Mouse (Mus musculus) midbrain, embryonic 10.5 days (tissue): ENCODE results near the gene Zbbx. TPM values are rescaled to one million over a fixed set of nuclear protein-coding genes. Genes with fewer than 3 reads are reported as not detected.

Experiments used
- DNase-seq: peaks from one replicate; pipeline ENCODE4 v3.0.0-alpha.2; 2017; ENCODE audit warnings: low spot score
- H3K27ac ChIP-seq: fragments of 300-500 bp; sonication (generic); replicated peaks from 2 replicates; pipeline ENCODE4 v1.5.1; 2016; ENCODE audit warnings: mild to moderate bottlenecking
- H3K27me3 ChIP-seq: fragments of 300-500 bp; sonication (generic); 2 replicates; pipeline ENCODE4 v1.6.1; 2016; ENCODE audit warnings: low read depth, mild to moderate bottlenecking; ENCODE audit not compliant: poor library complexity, severe bottlenecking
- H3K36me3 ChIP-seq: fragments of 300-500 bp; sonication (generic); 2 replicates; pipeline ENCODE4 v1.6.1; 2016; ENCODE audit warnings: mild to moderate bottlenecking, moderate library complexity
- H3K4me1 ChIP-seq: fragments of 300-500 bp; sonication (generic); 2 replicates; pipeline ENCODE4 v1.6.1; 2016
- H3K4me3 ChIP-seq: fragments of 300-500 bp; sonication (generic); 2 replicates; pipeline ENCODE4 v1.5.1; 2016; ENCODE audit warnings: mild to moderate bottlenecking, moderate library complexity
- H3K9me3 ChIP-seq: fragments of 300-500 bp; sonication (generic); replicated peaks from 2 replicates; pipeline ENCODE4 v1.6.1; 2016; ENCODE audit warnings: mild to moderate bottlenecking
- WGBS: fragments of 180-500 bp; shearing (Covaris S2); methylation state at CpG from one replicate; pipeline ENCODE4 v1.1.7; 2016; 5-methylcytosine and 5-hydroxymethylcytosine counted together
- polyA plus RNA-seq: library from polyadenylated mRNA; unstranded; fragments of >200 nt; fragmentation: Nextera tagmentation; extraction: Ambion mirVana; gene quantifications from 2 replicates; pipeline ENCODE4 v1.2.1, GENCODE M21; 2016

Gene Zbbx
- polyA plus RNA-seq = not detected in 2 replicates

DNA sequence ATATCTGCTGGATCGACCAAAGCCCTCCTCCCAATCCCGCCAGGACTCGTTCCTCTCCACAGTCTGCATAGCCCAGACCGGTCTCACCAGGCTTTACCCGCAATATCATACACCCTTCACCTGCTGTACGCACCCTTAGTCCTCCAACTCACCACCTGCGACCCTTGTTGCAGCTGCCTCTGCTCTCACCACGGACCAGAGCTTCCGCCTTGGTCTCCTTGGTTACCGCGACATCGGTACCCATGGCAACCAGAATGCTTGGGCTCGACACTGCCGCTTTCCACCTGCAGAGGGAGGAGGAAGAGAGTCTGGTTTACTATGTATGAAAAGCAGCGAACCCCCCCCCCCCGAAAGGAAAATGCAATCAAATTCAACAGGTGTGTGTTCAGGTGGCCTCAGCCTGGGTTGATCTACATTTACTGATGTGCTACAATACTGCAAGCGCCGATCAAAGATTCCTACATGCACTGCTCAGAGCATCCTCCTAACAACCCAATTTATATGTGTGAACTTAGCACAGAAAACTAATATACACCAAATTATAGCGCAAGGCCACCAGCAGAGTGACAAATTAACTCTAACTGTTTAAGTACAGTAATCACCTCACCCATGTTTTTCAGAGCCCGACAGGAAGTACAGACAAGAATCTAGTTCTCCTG is at the start of gene Zbbx:
TSS of gene Zbbx (minus strand) at position 197 of the 659 bp plus-strand sequence.
- H3K27ac ChIP-seq = no peak within 1 kb of the TSS
- no peaks in the 10 kb centered on the region for H3K9me3 ChIP-seq
- peaks cover 6% of the 10 kb centered on the region for H3K4me1 ChIP-seq
- 19% methylated on average over 20 of the region's 20 CpGs for WGBS
- no peaks in the 10 kb centered on the region for H3K27me3 ChIP-seq
- H3K4me3 ChIP-seq = peak within 1 kb of the TSS; percentile 51
- DNase-seq = peak; percentile 81
- no peaks in the 10 kb centered on the region for H3K36me3 ChIP-seq

DNA sequence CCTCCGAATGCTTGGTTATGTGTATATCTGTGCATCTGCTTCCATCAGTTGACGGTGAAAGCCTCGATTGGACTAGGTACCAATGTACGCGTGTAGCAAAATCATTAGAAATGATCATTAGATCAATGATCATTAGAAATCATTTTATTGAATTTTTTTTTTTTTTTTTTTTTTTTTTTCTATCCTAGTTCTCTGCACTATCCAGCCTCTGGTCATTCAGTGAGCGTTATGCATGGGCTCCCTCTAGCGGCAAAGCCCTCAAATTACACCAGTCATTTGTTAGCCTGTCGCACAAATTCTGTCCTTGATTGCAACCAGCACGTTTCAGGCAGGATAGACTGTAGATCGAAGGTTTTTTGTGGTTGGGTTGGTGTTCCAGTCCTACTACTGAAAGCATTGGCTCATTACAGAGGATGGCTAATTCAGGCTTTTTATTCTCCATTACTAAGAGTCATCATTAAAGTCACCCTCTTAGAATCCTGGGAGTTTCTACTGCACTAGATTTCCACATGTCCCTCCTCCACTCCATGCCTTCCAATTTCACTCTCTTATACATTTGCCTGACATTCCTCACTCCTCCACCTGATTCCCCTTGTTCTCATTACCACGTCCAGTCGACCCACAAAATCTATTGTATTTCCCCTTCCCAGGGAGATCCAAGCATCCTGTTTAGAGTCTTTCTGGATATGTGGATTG is 38.1 kb upstream of the Zbbx start:
- 41% methylated on average over 12 of the region's 12 CpGs for WGBS
- no peaks in the 10 kb centered on the region for H3K27me3 ChIP-seq
- peak; percentile 56 for DNase-seq
- no peaks in the 10 kb centered on the region for H3K4me1 ChIP-seq
- no peak overlapping the region for H3K27ac ChIP-seq
- no peak overlapping the region for H3K4me3 ChIP-seq
- no peaks in the 10 kb centered on the region for H3K9me3 ChIP-seq
- no peaks in the 10 kb centered on the region for H3K36me3 ChIP-seq

DNA sequence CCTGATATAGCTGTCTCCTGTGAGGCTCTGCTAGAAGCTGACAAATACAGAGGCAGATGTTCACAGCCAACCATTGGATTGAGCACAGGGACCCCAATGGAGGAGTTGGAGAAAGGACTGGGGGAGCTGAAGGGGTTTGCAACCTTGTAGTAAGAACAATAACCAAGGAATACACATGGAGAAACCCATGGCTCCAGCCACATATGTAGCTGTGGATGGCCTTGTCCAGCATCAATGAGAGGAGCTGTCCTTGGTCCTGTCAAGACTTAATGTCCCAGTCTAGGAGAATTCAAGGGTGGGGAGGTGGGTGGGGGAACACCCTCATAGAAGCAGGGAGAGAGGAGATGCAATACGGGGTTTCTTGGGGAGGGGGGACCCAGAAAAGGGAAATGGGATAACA is 17.8 kb upstream of the Zbbx start:
- Histone ChIP-seq H3K4me1 (no peaks in the 10 kb centered on the region), H3K27ac (no peak overlapping the region), H3K27me3 (no peaks in the 10 kb centered on the region), H3K4me3 (no peak overlapping the region), H3K36me3 (no peaks in the 10 kb centered on the region), H3K9me3 (no peaks in the 10 kb centered on the region)
- WGBS = 84% methylated on average over 1 of the region's 1 CpGs
- DNase-seq = no peak

DNA sequence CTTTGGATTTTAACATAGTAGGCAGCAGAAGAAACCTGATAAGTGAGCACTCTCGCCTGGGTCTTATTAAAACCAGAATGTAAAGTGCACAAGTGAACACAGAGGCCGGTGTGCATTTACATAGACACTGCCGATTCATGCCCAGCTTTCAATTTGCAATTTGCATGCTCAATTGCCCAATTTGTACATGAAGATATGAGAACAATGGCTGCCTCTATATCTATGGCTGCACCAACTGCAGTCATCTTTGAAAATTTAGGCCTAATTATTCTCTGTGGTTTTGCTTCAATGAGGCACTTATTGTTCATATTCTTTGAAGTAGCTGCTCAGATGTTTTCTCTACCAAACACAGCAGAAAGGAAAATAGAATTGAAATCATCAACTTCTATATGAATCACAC is 23.0 kb downstream of the Zbbx start:
- no peaks in the 10 kb centered on the region for H3K9me3 ChIP-seq
- no peak overlapping the region for H3K27ac ChIP-seq

DNA sequence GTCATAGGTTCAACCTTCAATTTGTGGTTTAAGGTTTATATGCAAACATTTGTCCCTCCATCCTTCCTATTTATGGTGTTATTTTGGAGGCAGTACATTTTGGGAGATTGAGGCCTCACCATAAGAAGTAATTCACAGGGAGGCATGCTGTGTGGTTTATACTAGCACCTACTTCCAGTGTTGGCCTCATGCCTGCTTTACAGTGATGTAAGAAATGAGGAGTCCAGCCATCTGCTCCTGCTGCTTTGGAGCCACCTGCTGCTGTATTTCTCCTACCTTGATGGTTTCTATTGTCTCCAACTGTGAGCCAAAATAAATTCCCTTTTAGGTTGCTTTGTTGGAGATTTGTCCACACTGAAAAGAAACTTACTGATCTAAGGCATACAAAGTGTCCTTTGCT is 60.0 kb downstream of the Zbbx start:
- no peak for DNase-seq
- no peaks in the 10 kb centered on the region for H3K9me3 ChIP-seq

More for the DNA sequence above, 23.0 kb downstream of the Zbbx start:
- DNase-seq = no peak
- no peaks in the 10 kb centered on the region for H3K27me3 ChIP-seq
- 79% methylated on average over 3 of the region's 3 CpGs for WGBS
- no peaks in the 10 kb centered on the region for H3K4me1 ChIP-seq
- H3K4me3 ChIP-seq = no peak overlapping the region
- no peaks in the 10 kb centered on the region for H3K36me3 ChIP-seq

DNA sequence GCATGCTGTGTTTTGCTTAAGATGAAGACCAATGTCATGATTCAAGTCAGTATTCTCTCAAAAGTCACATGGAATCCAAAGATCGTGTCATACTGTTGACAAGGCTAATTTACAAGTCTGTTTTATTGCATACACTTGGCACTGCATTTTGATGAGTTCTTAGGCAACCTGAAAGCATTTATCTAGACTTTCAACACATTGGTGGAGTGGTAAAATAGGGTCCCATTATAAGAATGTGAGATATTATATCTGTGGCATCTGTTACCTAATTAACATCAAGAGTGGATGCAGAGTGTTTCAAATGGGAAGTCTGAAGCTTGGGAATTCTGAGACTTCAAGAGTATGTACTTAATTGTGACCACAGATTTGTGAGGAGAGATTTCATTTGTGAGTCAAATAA is 79.1 kb downstream of the Zbbx start:
- no peaks in the 10 kb centered on the region for H3K4me1 ChIP-seq
- H3K27ac ChIP-seq = no peak overlapping the region
- H3K27me3 ChIP-seq = no peaks in the 10 kb centered on the region
- WGBS = 84% methylated on average over 1 of the region's 1 CpGs
- no peak for DNase-seq
- no peaks in the 10 kb centered on the region for H3K9me3 ChIP-seq
- no peaks in the 10 kb centered on the region for H3K36me3 ChIP-seq
- no peak overlapping the region for H3K4me3 ChIP-seq

More for the DNA sequence above, 60.0 kb downstream of the Zbbx start:
- Histone ChIP-seq H3K27me3 (no peaks in the 10 kb centered on the region), H3K27ac (no peak overlapping the region), H3K4me1 (no peaks in the 10 kb centered on the region), H3K4me3 (no peak overlapping the region), H3K36me3 (no peaks in the 10 kb centered on the region)

DNA sequence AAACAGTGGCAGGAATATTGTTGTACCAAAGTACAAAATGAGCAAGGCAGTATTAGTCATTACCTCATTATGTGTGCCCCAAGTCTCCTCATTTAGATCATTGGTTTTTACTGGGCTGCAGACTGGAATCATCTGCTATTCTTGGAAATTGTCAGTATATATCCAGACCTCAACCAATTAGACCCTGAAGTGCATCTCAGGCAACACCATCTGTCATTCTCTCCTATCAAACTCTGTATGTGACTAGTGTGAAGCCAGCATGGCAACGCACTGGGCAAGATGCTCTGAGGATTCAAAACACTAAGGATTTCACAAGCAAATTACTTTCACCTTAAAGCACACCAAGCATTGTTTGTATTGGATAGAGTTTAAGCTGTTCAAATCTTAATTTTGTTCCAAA is 85.9 kb downstream of the Zbbx start:
- H3K27me3 ChIP-seq = no peaks in the 10 kb centered on the region
- no peaks in the 10 kb centered on the region for H3K9me3 ChIP-seq
- H3K4me1 ChIP-seq = no peaks in the 10 kb centered on the region
- no peak overlapping the region for H3K4me3 ChIP-seq
- no peak for DNase-seq
- 77% methylated on average over 1 of the region's 1 CpGs for WGBS
- H3K36me3 ChIP-seq = no peaks in the 10 kb centered on the region
- no peak overlapping the region for H3K27ac ChIP-seq

DNA sequence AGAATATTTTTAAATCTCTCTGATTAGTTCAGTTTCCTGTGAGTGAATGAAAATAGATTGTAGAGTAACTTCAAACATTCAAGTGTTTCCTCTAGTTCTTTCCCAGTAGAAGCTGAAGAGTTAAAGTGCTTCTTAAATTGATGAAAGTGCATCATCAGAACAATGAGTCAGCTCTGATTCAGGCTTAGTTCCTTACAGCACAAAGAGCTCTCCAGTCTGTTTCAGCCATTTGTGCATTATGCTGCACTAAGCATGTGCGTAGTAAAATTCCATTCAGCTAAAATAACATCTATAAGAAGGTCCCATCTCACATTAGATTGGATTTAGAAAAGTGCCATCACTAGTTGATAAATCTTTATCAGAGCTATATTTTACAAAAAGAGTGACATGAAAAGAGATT is 155.1 kb downstream of the Zbbx start:
- no peak overlapping the region for H3K4me3 ChIP-seq
- H3K27me3 ChIP-seq = no peaks in the 10 kb centered on the region
- no peak for DNase-seq
- H3K9me3 ChIP-seq = no peaks in the 10 kb centered on the region
- H3K27ac ChIP-seq = no peak overlapping the region
- no peaks in the 10 kb centered on the region for H3K4me1 ChIP-seq
- H3K36me3 ChIP-seq = no peaks in the 10 kb centered on the region
- 85% methylated on average over 1 of the region's 1 CpGs for WGBS

Other genes starting within 250 kb of the Zbbx start
- gene Serpini2, start 105.0 kb upstream of the Zbbx start, polyA plus RNA-seq = not detected in 2 replicates